Mouse (Mus musculus) telencephalon, adult 2 months (tissue): Measurements from ENCODE around the gene Glrx.
"Not testable (repeated sequence)": the region's sequence is repeated elsewhere in the genome, so short reads cannot be mapped to it uniquely, and the experiment has no call there.

Source experiments
- DNase-seq: peaks from one replicate; pipeline ENCODE4 v3.0.0-alpha.2; 2011; ENCODE audit warnings: low read depth, low spot score

The Glrx gene

DNA sequence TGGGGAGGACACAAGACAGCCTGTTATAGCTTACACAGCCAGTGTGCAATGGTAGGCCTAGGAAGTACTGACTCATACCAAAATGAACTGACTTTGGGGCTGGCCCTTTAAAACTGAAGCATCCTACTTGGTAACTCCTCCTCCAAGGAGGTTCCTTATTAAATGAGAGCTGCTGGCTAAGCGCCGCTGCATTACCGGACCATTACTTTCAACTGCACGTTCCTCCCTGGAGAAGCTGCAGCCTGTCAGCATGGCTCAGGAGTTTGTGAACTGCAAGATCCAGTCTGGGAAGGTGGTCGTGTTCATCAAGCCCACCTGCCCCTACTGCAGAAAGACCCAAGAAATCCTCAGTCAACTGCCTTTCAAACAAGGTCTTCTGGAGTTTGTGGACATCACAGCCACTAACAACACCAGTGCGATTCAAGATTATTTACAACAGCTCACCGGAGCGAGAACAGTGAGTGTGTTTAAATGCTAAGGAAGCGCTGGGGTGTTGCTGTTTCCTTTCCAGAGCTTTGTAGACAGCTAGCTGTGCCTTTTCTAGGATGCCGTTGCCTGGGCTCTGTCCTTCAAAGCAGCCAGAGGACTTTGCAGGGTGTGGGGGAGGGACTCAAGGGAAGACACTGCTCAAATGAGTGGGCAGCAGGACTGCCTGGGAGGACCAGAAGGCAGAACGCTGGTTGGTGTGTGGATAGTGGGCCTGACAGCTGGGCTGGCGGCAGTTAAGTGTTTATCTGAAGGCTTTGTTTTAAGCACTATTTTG is at the start of gene Glrx:
Gene Glrx, plus strand, starts transcription at position 150 of the 763 bp plus-strand sequence.
- DNase-seq: peak; percentile 89

DNA sequence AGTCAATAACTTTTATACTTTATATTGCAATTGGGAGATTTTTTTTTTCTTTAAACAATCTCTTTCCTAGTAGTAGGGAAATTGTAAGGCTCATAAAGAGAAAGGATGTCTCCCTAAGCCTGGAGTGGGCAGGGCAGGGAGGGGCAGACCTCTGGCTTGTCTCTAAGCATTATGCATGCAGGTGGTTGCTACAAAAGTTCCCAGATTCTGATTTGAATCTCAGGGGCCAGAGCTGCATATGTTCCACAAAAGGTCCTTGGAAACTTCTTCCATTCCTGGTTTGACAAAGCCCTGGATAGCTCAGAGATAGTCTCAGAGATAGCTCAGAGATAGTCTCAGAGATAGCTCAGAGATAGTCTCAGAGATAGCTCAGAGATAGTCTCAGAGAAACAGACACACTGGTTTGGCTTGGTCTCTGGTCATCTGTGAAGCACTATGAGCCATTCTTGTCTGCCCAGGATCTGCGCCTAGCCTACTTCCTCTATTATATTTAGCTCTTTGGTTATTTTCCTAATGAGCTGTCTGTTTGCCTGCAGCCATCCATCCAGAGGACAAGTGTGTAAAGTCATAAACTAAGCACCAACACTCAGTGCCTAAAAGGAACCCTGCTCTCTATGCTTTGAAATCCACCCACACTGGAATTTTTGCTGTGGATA is 49.0 kb upstream of the Glrx start:
- no peak for DNase-seq

DNA sequence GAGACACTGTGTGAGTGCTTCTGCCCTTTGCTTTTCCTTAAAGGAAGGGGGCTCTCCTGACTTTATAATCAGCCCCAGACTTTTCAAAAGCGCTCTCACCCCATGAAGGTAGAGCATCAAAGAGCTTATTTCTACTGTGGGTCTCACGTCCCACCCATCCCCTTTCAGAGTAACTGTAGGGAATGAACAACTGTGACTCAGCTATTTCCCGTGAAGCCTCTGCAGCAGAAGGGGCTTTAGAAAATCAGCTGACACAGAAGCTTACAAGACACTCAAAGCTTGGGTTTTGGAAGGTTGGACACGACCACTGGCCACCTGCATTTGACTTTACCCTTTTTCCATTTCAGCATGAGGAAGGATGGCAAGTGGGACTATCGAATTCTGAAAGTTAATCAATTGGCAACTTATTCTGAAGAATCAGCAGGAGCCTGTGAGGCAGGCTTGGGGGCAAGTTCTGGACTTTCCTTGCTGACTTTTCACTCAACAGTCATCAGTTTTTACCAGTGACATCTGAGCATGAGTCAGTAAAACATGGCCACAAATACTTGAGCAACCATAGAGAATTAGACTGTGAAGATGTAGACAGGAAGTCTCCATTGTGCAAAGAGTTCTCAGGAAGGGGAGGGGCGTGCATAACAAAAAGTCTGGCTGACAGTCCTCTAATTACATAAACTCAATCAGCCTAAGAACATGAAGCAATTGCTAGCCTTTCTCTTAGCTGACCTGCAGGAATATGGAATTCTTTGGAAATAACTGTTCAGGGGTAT is 45.6 kb upstream of the Glrx start:
- DNase-seq: no peak

GRCm38 (mm10) chr13:75797369-75798141 is 42.1 kb upstream of the Glrx start:
- peak; percentile 69 for DNase-seq

- DNase-seq: no peak
Observed at GRCm38 (mm10) chr13:75798413-75799302, 41.0 kb upstream of the Glrx start.

DNA sequence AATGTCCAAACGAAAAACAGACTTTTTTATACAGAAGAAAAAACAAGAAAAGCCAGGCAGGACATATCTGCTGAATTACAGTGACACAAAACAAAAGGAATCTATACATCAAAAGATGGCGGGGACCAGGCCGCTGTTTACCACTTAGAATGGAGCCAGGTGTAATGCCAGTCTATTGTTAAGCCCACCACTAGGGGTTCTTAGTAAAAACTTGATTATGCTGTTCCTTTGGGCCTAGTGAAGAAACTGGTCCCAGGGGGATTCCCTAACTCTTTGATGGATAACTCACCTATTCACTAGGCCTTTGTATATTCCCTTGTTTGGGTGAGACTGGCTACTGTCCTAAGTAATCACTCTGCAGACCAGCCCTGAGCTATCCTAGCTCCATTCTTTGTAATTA is 40.2 kb upstream of the Glrx start:
- no peak for DNase-seq

DNA sequence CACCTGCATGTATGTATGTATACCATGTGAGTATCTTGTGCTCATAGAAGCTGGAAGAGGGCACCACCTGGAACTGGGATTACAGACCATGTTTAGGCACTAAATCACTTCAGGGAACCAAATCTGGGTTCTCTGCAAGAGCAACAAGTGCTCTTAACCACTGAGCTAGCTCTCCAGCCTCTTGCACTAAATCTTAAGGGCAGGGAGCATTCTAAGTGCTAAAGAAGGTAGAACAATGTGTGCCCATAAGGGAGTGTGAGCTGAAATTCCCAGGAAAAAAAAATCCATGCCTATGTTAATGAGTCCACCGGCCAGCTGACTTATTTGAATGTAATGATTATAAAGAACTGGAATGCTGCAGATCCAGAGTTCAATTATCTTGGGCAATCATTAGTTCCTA is 31.7 kb upstream of the Glrx start:
- no peak for DNase-seq

- no peak for DNase-seq
Observed at GRCm38 (mm10) chr13:75809957-75810356, 29.7 kb upstream of the Glrx start.

GRCm38 (mm10) chr13:75817183-75817582 is 22.5 kb upstream of the Glrx start:
- no peak for DNase-seq

- DNase-seq: no peak
Observed at GRCm38 (mm10) chr13:75818486-75818885, 21.2 kb upstream of the Glrx start.

- no peak for DNase-seq
Observed at GRCm38 (mm10) chr13:75818945-75819706, 20.5 kb upstream of the Glrx start.

DNA sequence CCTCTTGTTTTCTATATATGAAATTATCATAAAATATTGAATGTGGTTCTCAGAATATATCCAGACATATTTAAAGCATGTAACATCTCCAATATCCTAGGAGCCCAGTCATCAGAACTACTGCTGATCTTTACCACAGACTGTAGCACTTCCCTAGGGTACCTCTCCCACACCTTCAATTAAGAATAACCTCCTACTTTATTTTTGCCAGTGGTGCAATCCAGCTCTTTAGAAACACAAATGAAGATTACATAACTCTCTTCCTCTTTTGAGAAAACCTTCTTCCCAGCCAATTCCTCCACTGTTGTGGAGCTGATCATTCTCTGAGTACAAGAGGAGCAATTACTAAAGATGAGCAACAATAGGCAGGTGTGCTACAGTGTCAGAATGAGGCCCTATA is 19.8 kb upstream of the Glrx start:
- DNase-seq: peak; percentile 10

- DNase-seq: not testable (repeated sequence)
Observed at GRCm38 (mm10) chr13:75822366-75822765, 17.3 kb upstream of the Glrx start.

GRCm38 (mm10) chr13:75823201-75823600 is 16.5 kb upstream of the Glrx start:
- no peak for DNase-seq

- no peak for DNase-seq
Observed at GRCm38 (mm10) chr13:75824611-75825319, 14.9 kb upstream of the Glrx start.

DNA sequence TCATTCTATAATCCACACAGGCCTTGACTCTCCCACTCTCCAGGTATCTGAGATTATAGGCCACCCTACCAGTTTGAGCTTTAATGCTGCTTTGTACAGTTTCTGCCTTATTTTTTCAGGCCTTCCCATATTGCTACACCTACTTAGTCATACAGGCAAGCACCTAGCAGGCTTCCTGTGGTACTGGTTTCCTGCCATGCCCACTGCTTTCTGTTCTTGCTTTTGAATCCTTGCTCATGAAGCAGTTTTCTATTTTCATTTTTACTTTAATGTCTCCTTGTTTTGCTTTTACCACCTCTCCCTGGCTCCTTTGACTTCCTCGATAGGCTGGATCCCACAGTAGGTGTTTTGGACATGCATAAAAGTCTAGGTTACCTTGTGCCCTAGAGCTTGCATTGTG is 14.3 kb upstream of the Glrx start:
- DNase-seq: no peak

- no peak for DNase-seq
Observed at GRCm38 (mm10) chr13:75830708-75831107, 9.0 kb upstream of the Glrx start.

DNA sequence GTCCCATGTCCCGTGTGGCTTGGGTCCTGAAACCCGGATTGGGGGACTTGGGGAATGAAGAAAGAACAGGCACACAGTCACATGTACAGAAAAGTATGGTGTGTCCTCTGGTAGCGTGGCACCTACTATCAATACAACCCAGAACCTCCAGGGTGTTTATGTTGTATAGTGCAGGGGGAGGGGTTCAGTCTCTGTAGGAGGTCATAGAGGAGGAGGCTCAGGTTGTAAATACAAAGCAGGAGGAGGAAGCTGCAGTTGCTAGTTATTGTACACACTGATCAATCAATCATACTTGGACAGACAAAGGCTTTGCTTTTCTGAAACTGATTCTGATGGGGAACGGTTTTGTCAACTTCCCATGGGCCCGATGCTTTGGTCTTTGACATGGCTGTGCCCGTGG is 8.0 kb upstream of the Glrx start:
- no peak for DNase-seq

- DNase-seq: no peak
Observed at GRCm38 (mm10) chr13:75832697-75833096, 7.0 kb upstream of the Glrx start.
